Mouse (Mus musculus) forebrain, embryonic 16.5 days (tissue): ENCODE data around the gene Phgr1. TPM values are rescaled to one million over a fixed set of nuclear protein-coding genes. Genes with fewer than 3 reads are reported as not detected.
A peak's percentile ranks its signal among the peaks of the same experiment; 100 is the strongest.

Experiments
- ATAC-seq: fragments of 200-750 bp; cut with Nextera tagmentation; 2 replicates; pipeline ENCODE4 v1.8.0; 2017; ENCODE audit warnings: mild to moderate bottlenecking, moderate library complexity
- H3K27ac ChIP-seq: fragments of 300-500 bp; sonication (generic); 2 replicates; pipeline ENCODE4 v1.5.1; 2014; ENCODE audit warnings: low read length, control low read depth
- H3K27me3 ChIP-seq: fragments of 300-500 bp; sonication (generic); replicated peaks from 2 replicates; pipeline ENCODE4 v1.6.1; 2014; ENCODE audit warnings: low read length; ENCODE audit not compliant: control insufficient read depth, insufficient read depth
- H3K36me3 ChIP-seq: fragments of 300-500 bp; sonication (generic); 2 replicates; pipeline ENCODE4 v1.6.1; 2014; ENCODE audit not compliant: control insufficient read depth, insufficient read depth
- H3K4me1 ChIP-seq: fragments of 300-500 bp; sonication (generic); replicated peaks from 2 replicates; pipeline ENCODE4 v1.6.1; 2014; ENCODE audit warnings: low read length; ENCODE audit not compliant: control insufficient read depth, insufficient read depth
- H3K4me2 ChIP-seq: fragments of 300-500 bp; sonication (generic); 2 replicates; pipeline ENCODE4 v1.6.1; 2014; ENCODE audit warnings: mild to moderate bottlenecking, low read length, control low read depth
- H3K4me3 ChIP-seq: fragments of 300-500 bp; sonication (generic); replicated peaks from 2 replicates; pipeline ENCODE4 v1.5.1; 2014; ENCODE audit warnings: mild to moderate bottlenecking, low read length, control low read depth
- H3K9ac ChIP-seq: fragments of 300-500 bp; sonication (generic); replicated peaks from 2 replicates; pipeline ENCODE4 v1.6.1; 2014; ENCODE audit warnings: low read depth, low read length, control low read depth
- H3K9me3 ChIP-seq: fragments of 300-500 bp; sonication (generic); 2 replicates; pipeline ENCODE4 v1.6.1; 2016; ENCODE audit warnings: low read length; ENCODE audit not compliant: control insufficient read depth
- WGBS: fragments of 180-500 bp; shearing (Covaris S2); extraction: QIAGEN DNeasy Blood & Tissue Kit; methylation state at CpG from one replicate; pipeline ENCODE4 v1.1.7; 2014; 5-methylcytosine and 5-hydroxymethylcytosine counted together
- polyA plus RNA-seq: library from polyadenylated mRNA; unstranded; fragments of >200 nt; fragmentation: Nextera tagmentation; extraction: Ambion mirVana; gene quantifications from 2 replicates; pipeline ENCODE4 v1.2.1, GENCODE M21; 2015

The Phgr1 gene
- polyA plus RNA-seq, 1 experiment from 2014 or later: not detected

- H3K9ac ChIP-seq: no peak overlapping the region
- ATAC-seq: no peak
- no peak overlapping the region; the same call in 1 of the 2 replicates for H3K27ac ChIP-seq
- no peak overlapping the region for H3K4me2 ChIP-seq
- H3K27me3 ChIP-seq: no peaks in the 10 kb centered on the region
- H3K9me3 ChIP-seq: no peaks in the 10 kb centered on the region
- no peak overlapping the region for H3K4me3 ChIP-seq
- no peaks in the 10 kb centered on the region for H3K36me3 ChIP-seq
- 83% methylated on average over 11 of the region's 11 CpGs for WGBS
- H3K4me1 ChIP-seq: peaks cover 42% of the 10 kb centered on the region
Measured at GRCm38 (mm10) chr2:118760311-118761025, 12.1 kb upstream of the Phgr1 start.

- peak overlapping the region; percentile 55 for H3K9ac ChIP-seq
- 79% methylated on average over 12 of the region's 12 CpGs for WGBS
- no peak for ATAC-seq
Measured at GRCm38 (mm10) chr2:118761358-118761757, 11.2 kb upstream of the Phgr1 start.

GRCm38 (mm10) chr2:118761906-118762783, 10.4 kb upstream of the Phgr1 start, which contains the start of gene Ccdc9b:
Gene Ccdc9b (minus strand): TSS chr2:118762661.
- Histone ChIP-seq H3K4me3 (peak within 1 kb of the TSS; percentile 2), H3K9me3 (no peaks in the 10 kb centered on the region), H3K36me3 (no peaks in the 10 kb centered on the region), H3K9ac (peak within 1 kb of the TSS; percentile 55), H3K27ac (peak within 1 kb of the TSS; percentile 97), H3K4me1 (peaks cover 42% of the 10 kb centered on the region), H3K4me2 (peak within 1 kb of the TSS; percentile 49), H3K27me3 (no peaks in the 10 kb centered on the region)
- 1% methylated on average over 29 of the region's 29 CpGs for WGBS
- peak; percentile 86 for ATAC-seq

More at GRCm38 (mm10) chr2:118761358-118761757, 11.2 kb upstream of the Phgr1 start:
- no peaks in the 10 kb centered on the region for H3K27me3 ChIP-seq
- no peaks in the 10 kb centered on the region for H3K36me3 ChIP-seq
- H3K4me1 ChIP-seq: peaks cover 42% of the 10 kb centered on the region
- no peak overlapping the region for H3K4me3 ChIP-seq
- peak overlapping the region; percentile 97 for H3K27ac ChIP-seq
- H3K9me3 ChIP-seq: no peaks in the 10 kb centered on the region
- H3K4me2 ChIP-seq: peak overlapping the region; percentile 49

- H3K27ac ChIP-seq: peak overlapping the region; percentile 97
- peak overlapping the region; percentile 49 for H3K4me2 ChIP-seq
- peak overlapping the region; percentile 24; the same call in 1 of the 2 replicates for H3K9ac ChIP-seq
- H3K9me3 ChIP-seq: no peaks in the 10 kb centered on the region
- H3K36me3 ChIP-seq: no peaks in the 10 kb centered on the region
- no peak overlapping the region for H3K4me3 ChIP-seq
- ATAC-seq: no peak
- WGBS: 5% methylated on average over 10 of the region's 10 CpGs
- H3K4me1 ChIP-seq: peaks cover 42% of the 10 kb centered on the region
- H3K27me3 ChIP-seq: no peaks in the 10 kb centered on the region
Measured at GRCm38 (mm10) chr2:118762784-118763148, 9.8 kb upstream of the Phgr1 start.

GRCm38 (mm10) chr2:118763469-118763868, 9.1 kb upstream of the Phgr1 start:
- no peak overlapping the region for H3K9ac ChIP-seq
- H3K4me1 ChIP-seq: peaks cover 42% of the 10 kb centered on the region
- H3K27ac ChIP-seq: peak overlapping the region; percentile 97; the same call in 1 of the 2 replicates
- no peak overlapping the region for H3K4me2 ChIP-seq
- H3K9me3 ChIP-seq: no peaks in the 10 kb centered on the region
- H3K27me3 ChIP-seq: no peaks in the 10 kb centered on the region
- WGBS: 46% methylated on average over 7 of the region's 7 CpGs
- no peaks in the 10 kb centered on the region for H3K36me3 ChIP-seq
- H3K4me3 ChIP-seq: no peak overlapping the region
- no peak for ATAC-seq

- no peaks in the 10 kb centered on the region for H3K36me3 ChIP-seq
- 20% methylated on average over 11 of the region's 11 CpGs for WGBS
- no peak overlapping the region for H3K4me2 ChIP-seq
- no peak overlapping the region for H3K4me3 ChIP-seq
- no peak overlapping the region for H3K9ac ChIP-seq
- no peaks in the 10 kb centered on the region for H3K9me3 ChIP-seq
- ATAC-seq: no peak
- peak overlapping the region; percentile 8; the same call in 1 of the 2 replicates for H3K27ac ChIP-seq
- no peaks in the 10 kb centered on the region for H3K27me3 ChIP-seq
- H3K4me1 ChIP-seq: peaks cover 42% of the 10 kb centered on the region
Measured at GRCm38 (mm10) chr2:118764094-118764831, 8.3 kb upstream of the Phgr1 start.

- H3K4me3 ChIP-seq: no peak overlapping the region
- ATAC-seq: no peak
- peaks cover 39% of the 10 kb centered on the region for H3K4me1 ChIP-seq
- WGBS: 86% methylated on average over 5 of the region's 5 CpGs
- H3K27me3 ChIP-seq: no peaks in the 10 kb centered on the region
- no peak overlapping the region for H3K9ac ChIP-seq
- no peak overlapping the region for H3K27ac ChIP-seq
- H3K36me3 ChIP-seq: no peaks in the 10 kb centered on the region
- H3K4me2 ChIP-seq: no peak overlapping the region
- no peaks in the 10 kb centered on the region for H3K9me3 ChIP-seq
Measured at GRCm38 (mm10) chr2:118764875-118765274, 7.7 kb upstream of the Phgr1 start.

GRCm38 (mm10) chr2:118766041-118767033, 6.2 kb upstream of the Phgr1 start:
- no peak for ATAC-seq
- Histone ChIP-seq H3K27me3 (0 out of 2 replicates have a peak, but pooled peaks cover 3% of the 10 kb centered on the region), H3K4me2 (no peak overlapping the region), H3K36me3 (no peaks in the 10 kb centered on the region), H3K9me3 (no peaks in the 10 kb centered on the region), H3K27ac (no peak overlapping the region), H3K4me1 (peaks cover 24% of the 10 kb centered on the region), H3K4me3 (no peak overlapping the region), H3K9ac (no peak overlapping the region)
- 80% methylated on average over 10 of the region's 10 CpGs for WGBS
